Comparison of ENCODE assay signal across 27 mouse cellular contexts in the genomic region with DNA sequence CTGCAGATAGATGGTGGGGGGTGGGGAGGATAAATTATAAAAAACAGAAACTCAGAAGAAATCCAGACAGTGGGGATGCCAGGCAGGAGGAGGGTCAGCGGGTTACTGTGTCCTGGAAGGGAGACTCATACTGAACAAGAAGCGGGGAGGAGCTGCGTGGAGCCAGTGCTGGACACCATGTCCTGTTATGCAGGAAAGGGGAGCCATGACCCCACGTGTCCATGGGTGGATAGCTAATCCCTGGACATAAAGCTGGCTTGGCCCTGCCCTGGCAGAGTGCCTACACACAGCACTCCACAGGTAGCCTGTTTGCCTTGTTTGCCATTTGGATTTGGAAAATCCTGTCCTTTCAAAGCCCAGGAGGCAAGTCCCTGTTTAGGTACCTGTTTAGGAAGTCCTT. TPM values are rescaled to one million over a fixed set of nuclear protein-coding genes. Genes with fewer than 3 reads are reported as not detected.
A peak's percentile ranks its signal among the peaks of the same experiment; 100 is the strongest.
DNase-seq lines count a peak whose midpoint lies in the region; ATAC-seq and TF ChIP-seq lines count a peak whose summit lies in the region.
"Had no signal": no experiment of that assay in that cellular context is flagged by ENCODE, and none has a peak within 500 bp of the region (broad histone marks: within the 10 kb centered on the region; RNA-seq: fewer than 3 reads in every experiment).

No protein-coding gene starts in this region.

- TF ChIP-seq CTCF in liver, postnatal 0 days (IDR thresholded peaks at IDR 0.05; ENCODE audit: low read depth) = no peak

- no peaks in the 10 kb centered on the region for H3K36me3 ChIP-seq in liver, postnatal 0 days (replicated peaks; ENCODE audit: insufficient read depth, low read length)
- no peaks in the 10 kb centered on the region for H3K36me3 ChIP-seq in midbrain, embryonic 11.5 days (ENCODE audit: control insufficient read depth, insufficient read depth, low read length)
- H3K36me3 ChIP-seq in midbrain, embryonic 16.5 days (ENCODE audit: control insufficient read depth, insufficient read depth, low read length) = no peaks in the 10 kb centered on the region
- no peaks in the 10 kb centered on the region for H3K36me3 ChIP-seq in limb, embryonic 10.5 days
- H3K36me3 ChIP-seq: embryonic facial prominence, embryonic 13.5 days; forebrain, embryonic 15.5 days had no signal

- intact Hi-C loops in heart, postnatal 14 days (cut with DNase I) = no loop called here

- no peak overlapping the region for H3K9ac ChIP-seq in liver, postnatal 0 days (replicated peaks)
- H3K9ac ChIP-seq in midbrain, embryonic 11.5 days (ENCODE audit: low read length) = no peak overlapping the region
- H3K9ac ChIP-seq in midbrain, embryonic 16.5 days (ENCODE audit: low read depth, low read length) = no peak overlapping the region
- H3K9ac ChIP-seq: embryonic facial prominence, embryonic 13.5 days; forebrain, embryonic 13.5 days; forebrain, embryonic 15.5 days; forebrain, postnatal 0 days had no signal

- no peak for TF ChIP-seq EP300 in liver, postnatal 0 days (IDR thresholded peaks at IDR 0.05; ENCODE audit: low read depth)

- H3K4me3 ChIP-seq in liver, postnatal 0 days (ENCODE audit: low read depth, low read length) = no peak overlapping the region
- no peak overlapping the region for H3K4me3 ChIP-seq in midbrain, embryonic 11.5 days (ENCODE audit: low read depth, low read length)
- no peak overlapping the region for H3K4me3 ChIP-seq in midbrain, embryonic 16.5 days (ENCODE audit: low read depth, low read length)
- no peak overlapping the region for H3K4me3 ChIP-seq in limb, embryonic 10.5 days
- H3K4me3 ChIP-seq: embryonic facial prominence, embryonic 13.5 days; forebrain, embryonic 13.5 days; forebrain, embryonic 15.5 days had no signal

- no peak overlapping the region for H3K27ac ChIP-seq in liver, postnatal 0 days (ENCODE audit: low read depth)
- no peak overlapping the region for H3K27ac ChIP-seq in midbrain, embryonic 11.5 days (ENCODE audit: low read depth, low read length)
- H3K27ac ChIP-seq in midbrain, embryonic 16.5 days (ENCODE audit: low read length) = no peak overlapping the region
- peak overlapping the region; percentile 63 for H3K27ac ChIP-seq in limb, embryonic 10.5 days
- H3K27ac ChIP-seq: embryonic facial prominence, embryonic 13.5 days; forebrain, embryonic 13.5 days; forebrain, embryonic 15.5 days had no signal

- no peaks in the 10 kb centered on the region for H3K9me3 ChIP-seq in liver, postnatal 0 days (ENCODE audit: low read length)
- no peaks in the 10 kb centered on the region for H3K9me3 ChIP-seq in midbrain, embryonic 11.5 days (ENCODE audit: control insufficient read depth, low read length)
- no peaks in the 10 kb centered on the region for H3K9me3 ChIP-seq in midbrain, embryonic 16.5 days (replicated peaks; ENCODE audit: control insufficient read depth, low read length, poor library complexity, severe bottlenecking)
- no peaks in the 10 kb centered on the region for H3K9me3 ChIP-seq in limb, embryonic 10.5 days (replicated peaks)
- H3K9me3 ChIP-seq: forebrain, embryonic 13.5 days; forebrain, embryonic 15.5 days had no signal

- H3K27me3 ChIP-seq in liver, postnatal 0 days (ENCODE audit: insufficient read depth, low read length) = no peaks in the 10 kb centered on the region
- H3K27me3 ChIP-seq in midbrain, embryonic 11.5 days (ENCODE audit: control insufficient read depth, insufficient read depth, low read length) = no peaks in the 10 kb centered on the region
- H3K27me3 ChIP-seq in midbrain, embryonic 16.5 days (ENCODE audit: control insufficient read depth, insufficient read depth, low read depth, low read length) = no peaks in the 10 kb centered on the region
- H3K27me3 ChIP-seq in limb, embryonic 10.5 days (ENCODE audit: low read depth, poor library complexity, severe bottlenecking) = peaks cover 4% of the 10 kb centered on the region
- H3K27me3 ChIP-seq: forebrain, embryonic 13.5 days; forebrain, embryonic 15.5 days had no signal

- H3K4me1 ChIP-seq in liver, postnatal 0 days (ENCODE audit: insufficient read depth) = no peaks in the 10 kb centered on the region; the same call in 1 of the 2 replicates
- H3K4me1 ChIP-seq in midbrain, embryonic 11.5 days (ENCODE audit: control insufficient read depth, insufficient read depth, low read length) = no peaks in the 10 kb centered on the region
- peaks cover 7% of the 10 kb centered on the region for H3K4me1 ChIP-seq in midbrain, embryonic 16.5 days (ENCODE audit: control insufficient read depth, insufficient read depth, low read length)
- peaks cover 59% of the 10 kb centered on the region for H3K4me1 ChIP-seq in limb, embryonic 10.5 days

- H3K4me2 ChIP-seq in liver, postnatal 0 days (ENCODE audit: low read depth, low read length) = no peak overlapping the region
- H3K4me2 ChIP-seq in midbrain, embryonic 11.5 days = no peak overlapping the region
- no peak overlapping the region for H3K4me2 ChIP-seq in midbrain, embryonic 16.5 days (ENCODE audit: low read length)
- H3K4me2 ChIP-seq: embryonic facial prominence, embryonic 13.5 days; forebrain, embryonic 13.5 days; forebrain, embryonic 15.5 days had no signal

- 72% methylated on average over 4 of the region's 4 CpGs for WGBS in liver, postnatal 0 days (ENCODE audit: insufficient replicate concordance)
- 79% methylated on average over 4 of the region's 4 CpGs for WGBS in midbrain, embryonic 11.5 days
- WGBS in midbrain, embryonic 16.5 days = 75% methylated on average over 4 of the region's 4 CpGs
- 84% methylated on average over 4 of the region's 4 CpGs for WGBS in limb, embryonic 10.5 days

- DNase-seq in heart, adult 11 months = peak; percentile 85
- DNase-seq in heart, postnatal 14 days = no peak
- DNase-seq in liver, postnatal 0 days = no peak
- no peak for DNase-seq in liver
- peak; percentile 70 for DNase-seq in midbrain, embryonic 11.5 days (ENCODE audit: low spot score, missing footprints)
- no peak for DNase-seq in limb, embryonic 10.5 days (ENCODE audit: low spot score)
- no peak for DNase-seq in thymus, postnatal 14 days
- DNase-seq: adrenal gland, adult 2 months; adrenal gland, postnatal 25 days; cerebellum, adult 11-12 months; cerebellum, adult 2 months; cerebellum, adult 9-10 months; cerebellum, postnatal 25 days; forebrain, postnatal 0 days had no signal

- peak; percentile 33; the same call in 1 of the 2 replicates for ATAC-seq in liver, postnatal 0 days
- ATAC-seq in midbrain, embryonic 11.5 days (ENCODE audit: low FRiP score) = no peak
- no peak for ATAC-seq in midbrain, embryonic 16.5 days
- ATAC-seq: forebrain, embryonic 13.5 days; forebrain, embryonic 15.5 days; forebrain, postnatal 0 days had no signal

RNA-seq across cellular contexts. Expression of a gene that starts 4.6 kb away (rescaled TPM):
- total RNA-seq in heart, postnatal 14 days (2021) = not detected
- polyA plus RNA-seq in liver, postnatal 0 days (2015; fragmentation: Nextera tagmentation; extraction: Ambion mirVana) = not detected in 2 replicates
- not detected in 2 replicates for polyA plus RNA-seq in midbrain, embryonic 11.5 days (2014; fragmentation: Nextera tagmentation; extraction: Ambion mirVana)
- not detected in 2 replicates for polyA plus RNA-seq in midbrain, embryonic 16.5 days (2015; fragmentation: Nextera tagmentation; extraction: Ambion mirVana)
- not detected in 2 replicates for polyA plus RNA-seq in limb, embryonic 10.5 days (2016; fragmentation: Nextera tagmentation; extraction: Ambion mirVana)
- total RNA-seq: adrenal gland, adult 2 months; adrenal gland, postnatal 10 days; adrenal gland, postnatal 25 days; adrenal gland, postnatal 4 days; ES-E14; forebrain, postnatal 0 days; MEL had no signal
- polyA plus RNA-seq: adrenal gland, adult 2 months; brain, embryonic 14.5 days; C2C12; cerebellum, adult 2 months; cortical plate, adult 2 months; embryonic facial prominence, embryonic 11.5 days; embryonic facial prominence, embryonic 13.5 days; forebrain, embryonic 11.5 days; forebrain, embryonic 13.5 days; forebrain, embryonic 15.5 days; forebrain, postnatal 0 days had no signal

RNA-seq across cellular contexts. Expression of a gene that starts 10.8 kb away (rescaled TPM):
- 10 to 100 TPM; 19.1 to 21.1 TPM for total RNA-seq in heart, postnatal 14 days (2021)
- polyA plus RNA-seq in liver, postnatal 0 days (2015; fragmentation: Nextera tagmentation; extraction: Ambion mirVana) = 45.0 and 47.6 TPM in 2 replicates
- 230 and 247 TPM in 2 replicates for polyA plus RNA-seq in midbrain, embryonic 11.5 days (2014; fragmentation: Nextera tagmentation; extraction: Ambion mirVana)
- polyA plus RNA-seq in midbrain, embryonic 16.5 days (2015; fragmentation: Nextera tagmentation; extraction: Ambion mirVana) = 131 and 133 TPM in 2 replicates
- polyA plus RNA-seq in limb, embryonic 10.5 days (2016; fragmentation: Nextera tagmentation; extraction: Ambion mirVana) = 276 and 312 TPM in 2 replicates

RNA-seq across cellular contexts. Expression of a gene that starts 31.5 kb away (rescaled TPM):
- 10 to 100 TPM; 28.4 to 29.6 TPM for total RNA-seq in heart, postnatal 14 days (2021)
- polyA plus RNA-seq in liver, postnatal 0 days (2015; fragmentation: Nextera tagmentation; extraction: Ambion mirVana) = 103 and 120 TPM in 2 replicates
- 85.7 and 85.9 TPM in 2 replicates for polyA plus RNA-seq in midbrain, embryonic 11.5 days (2014; fragmentation: Nextera tagmentation; extraction: Ambion mirVana)
- polyA plus RNA-seq in midbrain, embryonic 16.5 days (2015; fragmentation: Nextera tagmentation; extraction: Ambion mirVana) = 87.3 and 89.6 TPM in 2 replicates
- 83.0 and 83.5 TPM in 2 replicates for polyA plus RNA-seq in limb, embryonic 10.5 days (2016; fragmentation: Nextera tagmentation; extraction: Ambion mirVana)

Comparison
In these comparisons a context has a peak if more than half of its experiments do, and no peak if none do; other contexts are left out.
1. DNase-seq: peak in heart, adult 11 months (single experiment) and midbrain, embryonic 11.5 days (single experiment); none in heart, postnatal 14 days (0 of 2), liver, postnatal 0 days (single experiment), liver (single experiment), limb, embryonic 10.5 days (single experiment) and thymus, postnatal 14 days (single experiment).